27 mouse cellular contexts compared by ENCODE assay signal in genomic region chr17:46776087-46776486, GRCm38 (mm10). TPM values are rescaled to one million over a fixed set of nuclear protein-coding genes. Genes with fewer than 3 reads are reported as not detected.
DNase-seq lines count a peak whose midpoint lies in the region; ATAC-seq and TF ChIP-seq lines count a peak whose summit lies in the region.
"Had no signal": no experiment of that assay in that cellular context is flagged by ENCODE, and none has a peak within 500 bp of the region (broad histone marks: within the 10 kb centered on the region; RNA-seq: fewer than 3 reads in every experiment).

No protein-coding gene starts in this region.

- no peak for TF ChIP-seq EP300 in ES-Bruce4 (IDR thresholded peaks at IDR 0.05; ENCODE audit: insufficient read depth, low read depth, low read length)

- no peak overlapping the region for H3K9ac ChIP-seq in kidney, embryonic 14.5 days (ENCODE audit: low read depth, low read length)
- no peak overlapping the region for H3K9ac ChIP-seq in lung, embryonic 16.5 days (ENCODE audit: low read length)
- H3K9ac ChIP-seq in ES-Bruce4 (ENCODE audit: low read depth, poor library complexity, severe bottlenecking) = no peak overlapping the region
- no peak overlapping the region for H3K9ac ChIP-seq in stomach, embryonic 15.5 days
- H3K9ac ChIP-seq: forebrain, embryonic 13.5 days; heart, embryonic 12.5 days; heart, embryonic 15.5 days; hindbrain, embryonic 13.5 days had no signal

- no peak overlapping the region for H3K4me2 ChIP-seq in kidney, embryonic 14.5 days (replicated peaks; ENCODE audit: low read depth, low read length)
- H3K4me2 ChIP-seq in lung, embryonic 16.5 days (ENCODE audit: low read depth, low read length) = no peak overlapping the region
- no peak overlapping the region for H3K4me2 ChIP-seq in stomach, embryonic 15.5 days
- H3K4me2 ChIP-seq: forebrain, embryonic 13.5 days; heart, embryonic 12.5 days; heart, embryonic 15.5 days; hindbrain, embryonic 13.5 days had no signal

- peaks cover 64% of the 10 kb centered on the region for H3K36me3 ChIP-seq in kidney, embryonic 14.5 days (ENCODE audit: control insufficient read depth, insufficient read depth, low read length)
- peaks cover 57% of the 10 kb centered on the region for H3K36me3 ChIP-seq in lung, embryonic 16.5 days (ENCODE audit: control insufficient read depth, insufficient read depth, low read length)
- peaks cover 59% of the 10 kb centered on the region for H3K36me3 ChIP-seq in ES-Bruce4 (ENCODE audit: control insufficient read depth, insufficient read depth, low read length, poor library complexity, severe bottlenecking)
- H3K36me3 ChIP-seq in stomach, embryonic 15.5 days = peaks cover 54% of the 10 kb centered on the region

- no peak for ATAC-seq in kidney, embryonic 14.5 days (ENCODE audit: low FRiP score, low TSS enrichment)
- no peak for ATAC-seq in lung, embryonic 16.5 days (ENCODE audit: low read depth)
- ATAC-seq in stomach, embryonic 15.5 days (ENCODE audit: insufficient read depth, low FRiP score, low read depth) = no peak
- ATAC-seq: forebrain, embryonic 13.5 days; forebrain, embryonic 16.5 days; hindbrain, embryonic 16.5 days had no signal

- TF ChIP-seq CTCF in ES-Bruce4 (IDR thresholded peaks at IDR 0.05; ENCODE audit: low read depth, low read length) = no peak

- no peaks in the 10 kb centered on the region for H3K9me3 ChIP-seq in kidney, embryonic 14.5 days (ENCODE audit: control insufficient read depth, low read length)
- H3K9me3 ChIP-seq in lung, embryonic 16.5 days (ENCODE audit: control insufficient read depth, low read length) = no peaks in the 10 kb centered on the region
- H3K9me3 ChIP-seq in ES-Bruce4 (replicated peaks; ENCODE audit: control insufficient read depth, insufficient read depth, low read length, poor library complexity, severe bottlenecking) = no peaks in the 10 kb centered on the region
- no peaks in the 10 kb centered on the region for H3K9me3 ChIP-seq in stomach, embryonic 15.5 days
- H3K9me3 ChIP-seq: forebrain, embryonic 10.5 days; forebrain, embryonic 13.5 days; heart, embryonic 12.5 days; heart, embryonic 15.5 days; hindbrain, embryonic 10.5 days; hindbrain, embryonic 13.5 days had no signal

- TF ChIP-seq POLR2A in ES-Bruce4 (IDR thresholded peaks at IDR 0.05; ENCODE audit: insufficient read depth, low read length) = no peak

- DNase-seq in kidney, adult 8-10 months = no peak
- no peak for DNase-seq in lung, postnatal 36 days
- DNase-seq in spleen, adult 12 weeks (ENCODE audit: low spot score) = no peak
- DNase-seq in heart, adult 11 months = no peak
- DNase-seq: adrenal gland, postnatal 10 days; adrenal gland, postnatal 36 days; B cell, adult 2 months; cerebellum, adult 18-20 months; cerebellum, adult 9-10 months; cerebellum, postnatal 14 days; gastrocnemius, postnatal 10 days; heart, adult 18-20 months; heart, postnatal 10 days; heart, postnatal 36 days had no signal

- no peaks in the 10 kb centered on the region for H3K27me3 ChIP-seq in kidney, embryonic 14.5 days (ENCODE audit: control insufficient read depth, insufficient read depth, low read length)
- H3K27me3 ChIP-seq in lung, embryonic 16.5 days (ENCODE audit: control insufficient read depth, insufficient read depth, low read depth, low read length) = no peaks in the 10 kb centered on the region
- no peaks in the 10 kb centered on the region for H3K27me3 ChIP-seq in ES-Bruce4 (ENCODE audit: control insufficient read depth, insufficient read depth, low read length, poor library complexity, severe bottlenecking)
- H3K27me3 ChIP-seq in stomach, embryonic 15.5 days (replicated peaks) = no peaks in the 10 kb centered on the region
- H3K27me3 ChIP-seq: CH12.LX; forebrain, embryonic 13.5 days; heart, embryonic 12.5 days; heart, embryonic 15.5 days; hindbrain, embryonic 13.5 days had no signal

- 80% methylated on average over 3 of the region's 3 CpGs for WGBS in kidney, embryonic 14.5 days
- 39% methylated on average over 3 of the region's 3 CpGs for WGBS in lung, embryonic 16.5 days
- 58% methylated on average over 3 of the region's 3 CpGs for WGBS in stomach, embryonic 15.5 days

- peaks cover 7% of the 10 kb centered on the region; the same call in 1 of the 2 replicates for H3K4me1 ChIP-seq in kidney, embryonic 14.5 days (ENCODE audit: control insufficient read depth, insufficient read depth, low read length)
- H3K4me1 ChIP-seq in lung, embryonic 16.5 days (replicated peaks; ENCODE audit: control insufficient read depth, insufficient read depth, low read length) = peaks cover 22% of the 10 kb centered on the region
- H3K4me1 ChIP-seq in ES-Bruce4 (ENCODE audit: control insufficient read depth, insufficient read depth, low read length) = peaks cover 2% of the 10 kb centered on the region
- peaks cover 11% of the 10 kb centered on the region for H3K4me1 ChIP-seq in stomach, embryonic 15.5 days

- peak overlapping the region; percentile 4; the same call in 1 of the 2 replicates for H3K27ac ChIP-seq in kidney, embryonic 14.5 days (ENCODE audit: low read depth, low read length)
- H3K27ac ChIP-seq in lung, embryonic 16.5 days (ENCODE audit: low read length) = peak overlapping the region; percentile 69
- H3K27ac ChIP-seq in ES-Bruce4 (ENCODE audit: insufficient read depth, low read length) = peak overlapping the region; percentile 61; the same call in 1 of the 2 replicates
- peak overlapping the region; percentile 36; the same call in 1 of the 2 replicates for H3K27ac ChIP-seq in stomach, embryonic 15.5 days
- H3K27ac ChIP-seq: forebrain, embryonic 10.5 days; forebrain, embryonic 13.5 days; heart, embryonic 15.5 days; hindbrain, embryonic 10.5 days; hindbrain, embryonic 13.5 days had no signal

- H3K4me3 ChIP-seq in kidney, embryonic 14.5 days (ENCODE audit: low read length) = no peak overlapping the region
- no peak overlapping the region for H3K4me3 ChIP-seq in lung, embryonic 16.5 days (ENCODE audit: low read length)
- no peak overlapping the region for H3K4me3 ChIP-seq in ES-Bruce4 (ENCODE audit: low read depth, low read length)
- no peak overlapping the region for H3K4me3 ChIP-seq in stomach, embryonic 15.5 days (replicated peaks)
- H3K4me3 ChIP-seq: forebrain, embryonic 10.5 days; forebrain, embryonic 13.5 days; heart, embryonic 12.5 days; heart, embryonic 15.5 days; hindbrain, embryonic 10.5 days; hindbrain, embryonic 13.5 days had no signal

RNA-seq across cellular contexts. Expression of gene 2310039H08Rik, which starts 3.7 kb away (rescaled TPM):
- polyA plus RNA-seq in kidney, embryonic 14.5 days (2014; fragmentation: Nextera tagmentation; extraction: Ambion mirVana) = 73.6 and 92.5 TPM in 2 replicates
- polyA plus RNA-seq in lung, embryonic 16.5 days (2015; fragmentation: Nextera tagmentation; extraction: Ambion mirVana) = 59.5 and 60.2 TPM in 2 replicates
- polyA plus RNA-seq in ES-Bruce4 (2011; ENCODE audit: insufficient read depth, insufficient read length, low read depth, missing spikeins) = 6.7 and 7.2 TPM in 2 replicates
- 76.0 and 89.3 TPM in 2 replicates for polyA plus RNA-seq in stomach, embryonic 15.5 days (2015; fragmentation: Nextera tagmentation; extraction: Ambion mirVana)

RNA-seq across cellular contexts. Expression of gene Rpl7l1, which starts 6.4 kb away (rescaled TPM):
- 139 and 164 TPM in 2 replicates for polyA plus RNA-seq in kidney, embryonic 14.5 days (2014; fragmentation: Nextera tagmentation; extraction: Ambion mirVana)
- polyA plus RNA-seq in lung, embryonic 16.5 days (2015; fragmentation: Nextera tagmentation; extraction: Ambion mirVana) = 141 and 154 TPM in 2 replicates
- polyA plus RNA-seq in ES-Bruce4 (2011; ENCODE audit: insufficient read depth, insufficient read length, low read depth, missing spikeins) = 167 and 196 TPM in 2 replicates
- 145 and 155 TPM in 2 replicates for polyA plus RNA-seq in stomach, embryonic 15.5 days (2015; fragmentation: Nextera tagmentation; extraction: Ambion mirVana)

RNA-seq across cellular contexts. Expression of gene Ptcra, which starts 12.6 kb away (rescaled TPM):
- 0.38 and 0.56 TPM in 2 replicates for polyA plus RNA-seq in kidney, embryonic 14.5 days (2014; fragmentation: Nextera tagmentation; extraction: Ambion mirVana)
- 2.8 and 7.1 TPM in 2 replicates for polyA plus RNA-seq in lung, embryonic 16.5 days (2015; fragmentation: Nextera tagmentation; extraction: Ambion mirVana)
- polyA plus RNA-seq in ES-Bruce4 (2011; ENCODE audit: insufficient read depth, insufficient read length, low read depth, missing spikeins) = 1.1 and 1.7 TPM in 2 replicates
- polyA plus RNA-seq in stomach, embryonic 15.5 days (2015; fragmentation: Nextera tagmentation; extraction: Ambion mirVana) = 0.37 and 0.57 TPM in 2 replicates
- polyA plus RNA-seq: forebrain, embryonic 16.5 days; hindbrain, embryonic 16.5 days had no signal

RNA-seq across cellular contexts. Expression of gene Cnpy3, which starts 24.1 kb away (rescaled TPM):
- 61.7 and 71.5 TPM in 2 replicates for polyA plus RNA-seq in kidney, embryonic 14.5 days (2014; fragmentation: Nextera tagmentation; extraction: Ambion mirVana)
- polyA plus RNA-seq in lung, embryonic 16.5 days (2015; fragmentation: Nextera tagmentation; extraction: Ambion mirVana) = 79.0 and 80.1 TPM in 2 replicates
- polyA plus RNA-seq in ES-Bruce4 (2011; ENCODE audit: insufficient read depth, insufficient read length, low read depth, missing spikeins) = 31.2 and 37.2 TPM in 2 replicates
- 79.0 and 79.3 TPM in 2 replicates for polyA plus RNA-seq in stomach, embryonic 15.5 days (2015; fragmentation: Nextera tagmentation; extraction: Ambion mirVana)

RNA-seq across cellular contexts. Expression of gene Gnmt, which starts 47.1 kb away (rescaled TPM):
- polyA plus RNA-seq in kidney, embryonic 14.5 days (2014; fragmentation: Nextera tagmentation; extraction: Ambion mirVana) = 0.43 and 1.0 TPM in 2 replicates
- polyA plus RNA-seq in lung, embryonic 16.5 days (2015; fragmentation: Nextera tagmentation; extraction: Ambion mirVana) = 2.5 and 5.2 TPM in 2 replicates
- 3.9 and 4.1 TPM in 2 replicates for polyA plus RNA-seq in ES-Bruce4 (2011; ENCODE audit: insufficient read depth, insufficient read length, low read depth, missing spikeins)
- polyA plus RNA-seq in stomach, embryonic 15.5 days (2015; fragmentation: Nextera tagmentation; extraction: Ambion mirVana) = 12.5 and 15.0 TPM in 2 replicates

Comparison
In these comparisons a context has a peak if more than half of its experiments do, and no peak if none do; other contexts are left out.
1. H3K27ac ChIP-seq: peak in every context shown above with its lines; median percentile 69 in lung, embryonic 16.5 days; 61 in ES-Bruce4; 36 in stomach, embryonic 15.5 days; 4 in kidney, embryonic 14.5 days.